Mouse (Mus musculus) liver, adult (tissue): ENCODE measurements around the gene Catsper2.

Experiments
- GATA4 ChIP-seq: IDR thresholded peaks from 2 replicates; pipeline ENCODE4 v1.6.1; 2014; ENCODE audit warnings: mild to moderate bottlenecking, low read length; ENCODE audit not compliant: insufficient replicate concordance

The Catsper2 gene

DNA sequence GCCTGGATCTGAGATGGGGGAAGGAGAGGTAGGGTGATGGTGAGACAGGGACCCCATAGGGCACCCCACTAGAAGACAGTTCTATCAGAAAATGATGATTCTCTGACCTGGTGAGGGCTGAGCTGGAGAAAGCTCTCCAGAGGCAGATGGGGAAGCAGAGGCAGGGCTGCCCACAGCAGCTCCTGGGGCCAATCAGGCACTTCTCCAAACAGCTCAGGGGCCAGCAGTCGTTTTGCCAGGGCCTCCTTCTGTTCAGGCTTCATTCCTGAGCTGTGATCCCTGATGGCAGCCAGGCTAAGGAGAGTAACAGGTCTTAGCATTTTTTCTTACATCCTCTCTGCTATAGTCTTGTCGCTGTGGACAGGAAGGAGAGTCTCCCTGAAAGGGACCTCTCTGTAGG, 38.8 kb downstream of the Catsper2 start:
- no peak for TF ChIP-seq GATA4

DNA sequence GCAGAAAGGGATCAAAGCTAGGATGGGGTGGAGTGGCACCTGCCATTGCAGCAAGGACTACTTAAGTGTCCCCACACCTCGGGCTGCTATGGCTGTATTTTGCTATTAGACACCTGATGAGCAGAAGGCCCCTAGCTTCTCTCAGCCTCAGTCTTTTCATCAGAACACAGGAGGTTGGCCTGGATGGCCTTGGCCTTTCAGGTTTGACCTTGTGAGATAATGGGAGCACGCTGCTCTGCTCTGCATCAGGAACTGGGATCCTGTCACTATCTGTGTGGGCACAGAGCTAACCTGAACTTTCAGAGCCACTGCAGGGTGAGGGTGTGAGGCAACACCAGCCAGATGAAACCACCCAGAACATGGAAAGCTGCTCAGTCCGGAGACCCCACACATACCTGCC, 41.3 kb downstream of the Catsper2 start:
- no peak for TF ChIP-seq GATA4

DNA sequence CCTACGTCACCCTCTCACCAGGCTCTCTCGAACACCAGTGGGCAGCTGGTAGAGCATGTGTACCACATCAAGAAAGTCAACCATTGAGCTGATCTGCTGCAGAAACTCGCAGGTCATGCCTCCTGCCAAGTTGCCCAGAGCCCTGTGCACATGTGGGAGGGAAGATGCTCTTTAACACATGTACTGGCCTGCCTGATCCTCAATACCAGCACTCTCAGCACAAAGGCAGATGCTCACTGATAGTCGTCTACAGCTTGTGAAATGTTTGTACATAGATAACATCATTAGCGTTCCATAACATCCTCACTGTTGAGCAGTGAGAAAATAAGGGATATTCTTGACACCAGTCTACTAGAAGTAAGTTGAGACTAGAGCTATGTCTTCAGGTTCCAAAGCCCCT, 42.7 kb downstream of the Catsper2 start:
- no peak for TF ChIP-seq GATA4

DNA sequence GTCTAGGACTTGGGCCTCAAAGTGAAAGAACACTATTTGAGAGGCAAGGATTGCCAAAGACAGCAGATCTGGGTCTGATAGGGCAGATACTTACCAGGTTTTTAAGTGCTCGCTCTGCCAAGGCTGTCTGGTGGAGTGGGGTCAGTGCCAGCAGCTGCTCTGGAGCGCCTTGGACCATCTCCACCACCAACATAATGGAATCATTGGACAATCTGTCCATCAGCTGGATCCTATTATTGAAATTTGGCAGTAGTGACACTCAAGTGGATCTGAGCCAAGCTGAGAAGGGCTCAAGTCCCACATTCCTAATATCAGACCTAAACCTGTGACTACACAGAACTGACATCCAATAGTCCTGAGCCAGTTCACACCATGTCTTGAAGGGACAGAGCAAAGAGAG, 44.8 kb downstream of the Catsper2 start:
- TF ChIP-seq GATA4 = no peak

DNA sequence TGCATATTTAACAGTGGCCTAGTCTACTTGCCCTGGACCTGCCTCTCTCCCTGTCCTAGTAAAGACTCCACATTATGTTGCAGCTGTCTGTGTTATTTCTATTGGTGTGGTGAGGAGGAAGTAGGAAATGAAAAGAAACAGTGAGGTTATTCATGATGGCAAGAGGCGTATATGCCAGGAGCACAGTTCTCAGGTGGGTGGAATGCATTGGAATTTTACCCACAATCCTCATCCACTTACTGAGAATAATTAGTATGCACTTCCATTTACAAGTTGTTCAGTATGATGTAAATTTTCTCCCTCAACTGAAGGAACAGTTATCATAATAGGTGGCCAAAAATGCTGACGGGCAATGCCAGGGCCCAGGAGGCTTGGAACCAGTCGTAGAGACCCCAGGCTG, 49.9 kb downstream of the Catsper2 start:
- no peak for TF ChIP-seq GATA4

DNA sequence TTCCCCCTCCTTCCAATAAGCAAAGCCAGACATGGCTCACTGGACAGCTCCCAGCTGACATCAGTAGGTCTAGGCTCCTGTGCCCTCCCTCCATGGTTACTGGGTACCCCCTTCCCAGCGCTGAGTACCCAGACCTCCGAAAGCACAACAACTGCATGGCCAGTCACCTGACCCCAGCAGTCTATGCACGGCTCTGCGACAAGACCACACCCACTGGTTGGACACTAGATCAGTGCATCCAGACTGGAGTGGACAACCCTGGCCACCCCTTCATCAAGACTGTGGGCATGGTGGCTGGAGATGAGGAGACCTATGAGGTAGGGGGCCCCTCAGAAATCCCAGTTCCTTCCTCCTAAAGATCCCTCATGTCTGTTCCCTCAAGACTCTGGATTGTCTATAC, 54.1 kb downstream of the Catsper2 start:
- TF ChIP-seq GATA4 = no peak

DNA sequence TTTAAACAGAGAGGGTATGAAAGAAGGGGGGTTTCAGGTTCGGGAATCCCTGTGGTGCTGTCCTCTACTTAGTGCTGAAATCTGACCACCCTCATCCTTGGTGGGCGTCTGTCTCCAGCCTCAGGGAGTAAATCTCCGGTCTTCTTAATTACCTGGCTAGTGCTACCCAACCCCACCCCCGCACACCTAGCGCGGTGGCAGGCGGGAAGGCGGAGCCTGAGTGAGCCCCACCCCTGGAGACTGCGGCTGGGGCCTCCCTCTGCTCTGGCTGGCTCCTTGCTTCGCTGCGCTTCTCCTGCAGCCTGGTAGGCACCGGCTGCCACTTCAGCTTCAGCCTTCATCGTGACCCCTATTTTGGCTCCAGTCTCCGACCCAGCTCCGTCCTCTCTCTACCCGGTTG, 55.2 kb downstream of the Catsper2 start:
- no peak for TF ChIP-seq GATA4

DNA sequence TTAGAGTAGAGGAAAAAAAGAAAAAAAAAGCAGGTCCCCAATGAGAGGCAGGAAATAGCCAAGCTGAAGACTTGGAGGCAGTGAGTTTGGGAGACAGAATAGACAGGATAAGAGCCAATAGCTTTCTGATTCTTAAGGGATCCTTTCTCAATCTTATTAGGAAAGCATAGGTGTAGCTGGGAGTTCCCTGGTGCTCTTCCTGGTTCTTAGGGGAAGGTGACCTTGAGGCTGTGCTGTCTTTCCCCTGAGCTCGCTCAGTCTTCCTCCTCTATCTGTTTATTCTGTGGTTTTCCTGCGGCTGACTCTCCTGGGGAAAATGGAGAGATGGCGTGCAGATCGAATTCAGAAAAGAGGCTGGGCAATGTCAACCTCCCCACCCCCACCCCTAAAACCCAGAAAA, 55.6 kb downstream of the Catsper2 start:
- no peak for TF ChIP-seq GATA4

DNA sequence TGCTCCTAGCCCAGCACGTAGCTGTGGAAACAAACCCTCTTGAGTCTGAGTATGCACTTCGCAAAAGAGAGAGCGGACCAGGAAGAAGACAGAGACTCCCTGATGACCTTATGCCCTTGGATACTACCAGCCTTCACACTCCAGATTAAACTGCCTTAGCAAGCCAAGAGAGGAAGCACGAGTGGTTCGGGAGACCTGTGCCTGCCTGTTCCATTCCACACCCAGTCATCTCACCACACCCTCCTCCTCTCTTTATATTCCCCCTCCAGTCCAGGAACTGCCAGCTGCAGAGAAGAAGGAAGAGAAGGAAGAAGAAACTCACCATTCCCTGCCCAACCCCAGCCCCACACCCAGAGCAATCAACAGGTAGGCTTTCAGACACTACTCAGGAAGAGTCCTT, 56.1 kb downstream of the Catsper2 start, which contains the start of gene Ckmt1:
Ckmt1 (plus strand) TSS at position 221 of the 400 bp plus-strand sequence.
- no peak for TF ChIP-seq GATA4

DNA sequence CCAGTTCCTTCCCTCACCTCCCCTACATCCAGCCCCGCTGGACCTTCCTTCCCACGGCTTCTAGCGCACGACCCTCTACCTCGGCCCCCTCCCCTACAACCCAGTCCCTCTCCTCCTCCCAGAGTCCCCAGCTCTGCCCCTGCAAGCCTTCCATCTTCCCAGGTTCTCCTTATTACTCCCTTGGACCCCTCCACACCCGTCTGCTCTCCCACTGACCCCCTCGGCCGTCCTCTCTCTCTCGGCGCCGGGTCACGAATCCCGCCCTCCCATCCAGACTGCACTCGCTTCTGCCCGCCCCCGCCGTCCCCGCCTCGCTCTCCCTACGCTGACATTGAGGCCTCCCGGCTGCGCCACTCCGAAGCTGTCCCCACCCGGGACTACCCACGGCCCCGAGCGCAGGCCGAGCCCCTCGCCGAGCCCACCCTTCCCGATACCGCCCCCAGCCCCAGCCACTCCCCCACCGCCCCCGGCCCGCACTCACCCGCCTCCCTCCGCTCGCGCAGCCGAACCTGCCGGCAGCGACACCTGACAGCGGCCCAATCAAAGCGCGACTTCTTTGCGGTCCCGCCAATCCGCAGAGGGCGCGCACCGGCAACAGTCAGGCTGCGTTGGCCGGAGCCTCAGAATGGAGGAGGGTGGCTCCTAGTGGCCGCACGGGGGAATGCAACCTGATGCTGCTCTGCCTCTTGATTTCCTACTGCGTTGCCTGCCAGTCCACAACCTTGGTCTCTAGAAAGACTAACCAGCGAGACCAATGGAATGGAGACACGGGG, 58.6 kb downstream of the Catsper2 start, which contains the start of gene Ppip5k1:
Ppip5k1 (minus strand) TSS at position 577 of the 773 bp plus-strand sequence.
- no peak for TF ChIP-seq GATA4

DNA sequence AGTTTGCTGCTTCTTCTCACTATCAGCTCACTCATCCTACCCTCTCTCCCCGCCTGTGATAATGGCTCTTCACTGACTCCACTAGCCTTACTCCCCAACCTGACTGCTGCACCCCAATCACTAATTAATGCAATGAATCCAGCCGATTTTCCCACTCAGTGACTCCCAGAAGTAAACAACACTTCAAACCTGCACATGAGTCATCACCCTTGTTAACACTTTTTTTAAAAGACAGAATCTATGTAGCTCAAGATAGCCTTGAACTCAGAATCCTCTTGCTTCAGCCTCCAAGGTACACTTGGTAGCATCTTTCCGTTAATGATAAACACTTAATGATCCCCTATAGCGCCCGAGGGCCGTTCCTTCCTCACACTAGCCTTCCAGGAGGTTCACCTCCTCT, 59.2 kb downstream of the Catsper2 start:
- no peak for TF ChIP-seq GATA4

DNA sequence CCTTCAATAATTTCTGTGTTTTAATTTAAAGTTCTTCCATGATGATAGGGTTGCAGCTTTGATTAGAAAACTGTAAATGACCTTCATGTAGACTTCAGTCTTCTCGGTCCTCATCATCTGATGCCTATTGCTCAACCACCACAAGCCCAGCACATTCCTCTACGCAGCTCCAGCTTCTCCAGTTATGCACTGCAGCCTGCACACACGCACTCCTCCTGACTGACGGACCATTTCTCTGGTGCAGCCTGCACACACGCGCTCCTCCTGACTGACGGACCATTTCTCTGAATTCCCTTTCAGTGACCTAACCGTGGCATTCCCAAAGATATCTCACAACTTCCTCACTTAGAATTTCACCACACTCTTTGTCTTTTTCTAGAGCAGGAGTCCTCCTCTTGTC, 60.4 kb downstream of the Catsper2 start:
- TF ChIP-seq GATA4 = no peak
